Mouse (Mus musculus) liver, embryonic 14.5 days (tissue): ENCODE measurements around the gene Cep128. TPM values are rescaled to one million over a fixed set of nuclear protein-coding genes. Genes with fewer than 3 reads are reported as not detected.

Experiments
- ATAC-seq: fragments of 200-750 bp; cut with Nextera tagmentation; 2 replicates; pipeline ENCODE4 v1.8.0; 2017; ENCODE audit warnings: moderate number of reproducible peaks, mild to moderate bottlenecking, moderate library complexity; ENCODE audit not compliant: insufficient read depth
- DNase-seq, 3 experiments: peaks; one replicate each; pipeline ENCODE4 v3.0.0-alpha.2; 2012 to 2013; ENCODE audit warnings: low read depth in 3 of 3, low spot score in 3 of 3
- H3K27ac ChIP-seq: fragments of 300-500 bp; sonication (generic); 2 replicates; pipeline ENCODE4 v1.5.1; 2014; ENCODE audit warnings: moderate library complexity, mild to moderate bottlenecking, control low read depth, inconsistent platforms
- H3K27me3 ChIP-seq: fragments of 300-500 bp; sonication (generic); 2 replicates; pipeline ENCODE4 v1.6.1; 2014; ENCODE audit warnings: mild to moderate bottlenecking, low read length, moderate library complexity; ENCODE audit not compliant: control insufficient read depth, insufficient read depth
- H3K36me3 ChIP-seq: fragments of 300-500 bp; sonication (generic); replicated peaks from 2 replicates; pipeline ENCODE4 v1.6.1; 2014; ENCODE audit warnings: low read depth; ENCODE audit not compliant: control insufficient read depth, insufficient read depth
- H3K4me1 ChIP-seq, 2 experiments: fragments of 200-500 bp in 1 of 2; fragments of 300-500 bp in 1 of 2; sonication (generic) in 1 of 2; replicated peaks; 2 replicates each; pipeline ENCODE4 v1.6.1; 2012 to 2014; ENCODE audit warnings: antibody characterized with exemption in 1 of 2, inconsistent platforms in 1 of 2, low read length in 1 of 2; ENCODE audit not compliant: control insufficient read depth in 2 of 2, insufficient read depth in 2 of 2
- H3K4me2 ChIP-seq: fragments of 300-500 bp; sonication (generic); 2 replicates; pipeline ENCODE4 v1.6.1; 2014; ENCODE audit warnings: low read depth, mild to moderate bottlenecking, control low read depth, moderate library complexity
- H3K4me3 ChIP-seq, 2 experiments: fragments of 200-500 bp in 1 of 2; fragments of 300-500 bp in 1 of 2; sonication (generic) in 1 of 2; 2 replicates each; pipeline ENCODE4 v1.5.1; 2012 to 2014; ENCODE audit warnings: low read depth in 2 of 2, low read length in 2 of 2, mild to moderate bottlenecking in 2 of 2, control low read depth in 1 of 2, inconsistent platforms in 1 of 2, moderate library complexity in 1 of 2; ENCODE audit not compliant: insufficient read depth in 1 of 2
- H3K9ac ChIP-seq: fragments of 300-500 bp; sonication (generic); replicated peaks from 2 replicates; pipeline ENCODE4 v1.6.1; 2014; ENCODE audit warnings: mild to moderate bottlenecking, control low read depth, moderate library complexity
- H3K9me3 ChIP-seq: fragments of 300-500 bp; sonication (generic); 2 replicates; pipeline ENCODE4 v1.6.1; 2016; ENCODE audit warnings: low read length, mixed read lengths; ENCODE audit not compliant: control insufficient read depth
- CTCF ChIP-seq: IDR thresholded peaks from 2 replicates; pipeline ENCODE4 v1.5.1; 2016; ENCODE audit warnings: antibody characterized with exemption, low read depth, control low read depth
- EP300 ChIP-seq: IDR thresholded peaks from 2 replicates; pipeline ENCODE4 v1.6.1; 2016; ENCODE audit warnings: antibody characterized with exemption, low read depth
- WGBS: fragments of 180-500 bp; shearing (Covaris S2); extraction: QIAGEN DNeasy Blood & Tissue Kit; methylation state at CpG from one replicate; pipeline ENCODE4 v1.1.7; 2014; ENCODE audit not compliant: insufficient replicate concordance; 5-methylcytosine and 5-hydroxymethylcytosine counted together
- polyA plus RNA-seq, 2 experiments: library from polyadenylated mRNA; depleted of rRNA in 1 of 2; stranded (reverse) in 1 of 2; unstranded in 1 of 2; fragments of >200 nt; fragmentation: Nextera tagmentation in 1 of 2; extraction: Ambion mirVana in 1 of 2; gene quantifications; 2 replicates each; pipeline versions ENCODE4 v1.2.1 to v1.2.3; 2012 to 2014

The Cep128 gene
- polyA plus RNA-seq, 2 experiments = 9.3 to 9.4 TPM

DNA sequence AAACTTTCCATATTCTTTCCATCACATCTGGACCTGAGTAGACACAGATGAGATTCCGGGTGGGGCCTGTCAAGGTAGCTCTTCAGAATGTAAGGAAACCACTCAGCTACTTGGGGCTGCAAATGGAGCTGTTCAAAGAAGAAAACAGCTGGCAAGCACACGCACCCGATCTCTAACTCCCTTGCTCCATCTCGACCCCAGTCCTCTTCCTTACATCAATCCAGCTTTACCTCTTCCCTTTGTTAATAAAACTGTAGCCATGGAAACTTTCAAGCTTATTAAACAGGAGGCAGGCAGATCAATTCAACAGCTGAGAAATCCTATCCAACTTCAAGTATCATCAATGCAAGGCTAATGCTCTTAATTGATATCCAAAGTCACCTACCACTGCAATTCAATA lies 195.1 kb downstream of the Cep128 start:
- H3K9me3 ChIP-seq = no peaks in the 10 kb centered on the region
- TF ChIP-seq CTCF (no peak), EP300 (no peak)
- no peak overlapping the region for H3K4me3 ChIP-seq
- H3K27me3 ChIP-seq = no peaks in the 10 kb centered on the region
- DNase-seq (no peak), ATAC-seq (no peak)
- no peak overlapping the region for H3K9ac ChIP-seq
- H3K4me2 ChIP-seq = no peak overlapping the region
- H3K36me3 ChIP-seq = no peaks in the 10 kb centered on the region
- no peak overlapping the region for H3K27ac ChIP-seq
- H3K4me1 ChIP-seq = no peaks in the 10 kb centered on the region
- 77% methylated on average over 4 of the region's 4 CpGs for WGBS

- Histone ChIP-seq H3K4me3 (no peak overlapping the region), H3K27me3 (no peaks in the 10 kb centered on the region), H3K4me2 (no peak overlapping the region), H3K36me3 (no peaks in the 10 kb centered on the region), H3K4me1 (no peaks in the 10 kb centered on the region), H3K9me3 (no peaks in the 10 kb centered on the region), H3K9ac (no peak overlapping the region), H3K27ac (no peak overlapping the region)
- WGBS = 64% methylated on average over 5 of the region's 5 CpGs
- ATAC-seq (no peak), DNase-seq (no peak)
- TF ChIP-seq CTCF (no peak), EP300 (no peak)
Observed at GRCm38 (mm10) chr12:91185564-91185963, 198.6 kb downstream of the Cep128 start.

DNA sequence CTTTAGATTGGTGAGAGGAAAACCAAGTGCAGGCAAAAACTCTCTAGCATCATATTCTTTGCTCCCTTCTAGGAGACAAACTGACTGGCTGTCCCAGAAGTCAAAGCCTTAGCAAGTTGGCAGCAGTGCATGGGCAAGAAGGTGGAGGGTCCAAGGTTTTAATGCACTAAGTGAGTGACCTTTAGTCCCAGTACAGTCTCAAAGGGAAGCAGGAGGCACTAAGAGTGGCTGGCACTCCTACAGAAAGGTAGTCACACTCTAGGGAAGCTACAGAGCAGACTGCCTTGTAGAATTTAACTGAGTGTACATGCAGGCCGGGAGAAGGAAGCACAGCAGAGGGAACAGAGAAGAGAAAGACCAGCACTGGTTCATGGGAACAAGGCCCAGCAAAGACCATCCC lies 199.6 kb downstream of the Cep128 start:
- Histone ChIP-seq H3K4me1 (no peaks in the 10 kb centered on the region), H3K27ac (no peak overlapping the region), H3K36me3 (no peaks in the 10 kb centered on the region), H3K27me3 (no peaks in the 10 kb centered on the region), H3K9me3 (no peaks in the 10 kb centered on the region), H3K4me3 (no peak overlapping the region), H3K9ac (no peak overlapping the region), H3K4me2 (no peak overlapping the region)
- 50% methylated on average over 1 of the region's 1 CpGs for WGBS
- ATAC-seq (no peak), DNase-seq (no peak)
- TF ChIP-seq EP300 (no peak), CTCF (no peak)

DNA sequence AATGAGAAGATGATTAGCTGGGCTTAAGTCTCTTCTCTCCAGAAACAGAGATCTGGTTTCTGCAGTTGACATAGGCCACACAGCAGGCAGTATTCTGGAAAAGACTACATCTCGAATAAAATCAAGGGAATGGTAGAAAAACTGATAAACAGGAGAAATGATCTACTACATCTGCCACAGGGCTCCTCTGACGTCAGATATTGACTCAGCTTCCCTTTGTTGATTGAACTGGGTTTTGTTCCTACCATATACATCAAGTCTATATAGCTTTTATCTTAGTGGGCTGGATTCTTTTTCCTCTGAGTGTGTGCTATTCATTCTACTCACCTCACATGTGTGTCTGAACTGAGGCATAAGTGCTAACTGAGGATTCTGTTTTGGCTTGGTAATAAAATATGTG lies 200.3 kb downstream of the Cep128 start:
- no peak overlapping the region for H3K27ac ChIP-seq
- TF ChIP-seq CTCF (no peak), EP300 (no peak)
- no peak overlapping the region for H3K4me3 ChIP-seq
- DNase-seq (no peak), ATAC-seq (no peak)
- WGBS = 53% methylated on average over 2 of the region's 2 CpGs
- no peaks in the 10 kb centered on the region for H3K4me1 ChIP-seq
- no peaks in the 10 kb centered on the region for H3K27me3 ChIP-seq
- H3K36me3 ChIP-seq = no peaks in the 10 kb centered on the region
- H3K9ac ChIP-seq = no peak overlapping the region
- H3K4me2 ChIP-seq = no peak overlapping the region
- no peaks in the 10 kb centered on the region for H3K9me3 ChIP-seq

DNA sequence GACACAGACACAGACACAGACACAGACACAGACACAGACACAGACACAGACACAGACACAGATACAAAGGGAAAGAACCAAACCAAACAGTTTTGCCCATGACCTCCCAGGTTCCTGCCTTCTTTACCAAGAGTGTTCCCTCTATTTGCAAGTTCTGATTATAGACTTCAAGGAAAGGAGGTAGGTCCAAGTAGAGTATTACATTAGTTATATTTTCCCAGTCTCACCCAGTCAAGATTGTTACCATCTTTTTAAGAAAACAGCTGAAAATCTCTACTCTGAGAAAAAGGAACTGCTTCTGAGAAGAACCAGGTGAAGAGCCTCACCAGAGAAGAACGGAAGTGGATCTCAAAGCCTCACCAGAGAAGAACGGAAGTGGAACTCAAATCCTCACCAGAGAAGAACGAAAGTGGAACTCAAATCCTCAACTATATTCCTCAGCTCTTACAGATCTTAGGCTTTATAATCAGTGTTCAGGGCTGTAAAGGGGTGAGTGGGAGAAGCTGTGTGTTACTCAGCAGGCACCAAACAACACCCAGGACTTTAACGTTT lies 200.8 kb downstream of the Cep128 start:
- TF ChIP-seq EP300 (no peak), CTCF (no peak)
- Histone ChIP-seq H3K36me3 (no peaks in the 10 kb centered on the region), H3K4me1 (no peaks in the 10 kb centered on the region), H3K9me3 (no peaks in the 10 kb centered on the region), H3K9ac (no peak overlapping the region), H3K27ac (no peak overlapping the region), H3K27me3 (no peaks in the 10 kb centered on the region), H3K4me2 (no peak overlapping the region), H3K4me3 (no peak overlapping the region)
- no peak for DNase-seq
- no peak for ATAC-seq
- 74% methylated on average over 4 of the region's 4 CpGs for WGBS
